Mouse (Mus musculus) heart, adult 2 months (tissue): ENCODE measurements around the gene Dpf3. TPM values are rescaled to one million over a fixed set of nuclear protein-coding genes. Genes with fewer than 3 reads are reported as not detected.

Experiments
- DNase-seq, 2 experiments: peaks; one replicate each; pipeline ENCODE4 v3.0.0; 2021
- H3K27ac ChIP-seq: fragments of 200-600 bp; 2 replicates; pipeline ENCODE4 v1.8.1; 2022
- H3K27me3 ChIP-seq: fragments of 200-500 bp; 2 replicates; pipeline ENCODE4 v1.6.1; 2012; ENCODE audit warnings: mild to moderate bottlenecking, low read length, inconsistent platforms, mixed read lengths; ENCODE audit not compliant: control insufficient read depth, insufficient read depth
- H3K36me3 ChIP-seq: fragments of 200-500 bp; 2 replicates; pipeline ENCODE4 v1.6.1; 2012; ENCODE audit warnings: low read length, inconsistent platforms; ENCODE audit not compliant: control insufficient read depth, insufficient read depth
- H3K4me1 ChIP-seq: fragments of 200-500 bp; 2 replicates; pipeline ENCODE4 v1.6.1; 2011; ENCODE audit warnings: low read length; ENCODE audit not compliant: control insufficient read depth, insufficient read depth
- H3K4me3 ChIP-seq: fragments of 200-600 bp; 2 replicates; pipeline ENCODE4 v1.8.1; 2022
- H3K79me2 ChIP-seq: fragments of 200-500 bp; replicated peaks from 2 replicates; pipeline ENCODE4 v1.6.1; 2012; ENCODE audit warnings: mild to moderate bottlenecking, inconsistent platforms, low read length, moderate library complexity, mixed read lengths; ENCODE audit not compliant: control insufficient read depth, insufficient read depth
- H3K9ac ChIP-seq: fragments of 200-500 bp; 2 replicates; pipeline ENCODE4 v1.6.1; 2012; ENCODE audit warnings: low read depth, mild to moderate bottlenecking, control low read depth, inconsistent platforms, low read length, mixed read lengths
- CTCF ChIP-seq: fragments of 200-600 bp; IDR thresholded peaks from 2 replicates; pipeline ENCODE4 v1.8.1; 2022; ENCODE audit warnings: antibody characterized with exemption, mild to moderate bottlenecking, moderate library complexity
- EP300 ChIP-seq: fragments of 200-500 bp; IDR thresholded peaks from 2 replicates; pipeline ENCODE4 v1.6.1; 2011; ENCODE audit warnings: low read depth, low read length, control low read depth; ENCODE audit not compliant: insufficient read depth
- POLR2A ChIP-seq: fragments of 200-500 bp; IDR thresholded peaks from 2 replicates; pipeline ENCODE4 v1.6.1; 2011; ENCODE audit warnings: mild to moderate bottlenecking, low read depth, low read length, control low read depth; ENCODE audit not compliant: insufficient read depth
- WGBS: fragments of 180-500 bp; shearing (Covaris S2); methylation state at CpG from one replicate; pipeline ENCODE4 v1.1.7; 2018; 5-methylcytosine and 5-hydroxymethylcytosine counted together
- intact Hi-C: fragments of 180-260 bp; cut with DNase I; formaldehyde crosslinking; loops from one replicate; pipeline ENCODE4 v1.15.1; 2025
- polyA plus RNA-seq: library from polyadenylated mRNA; depleted of rRNA; stranded (reverse); fragments of >200 nt; gene quantifications from 2 replicates; pipeline ENCODE4 v1.2.3, GENCODE M21; 2012
- total RNA-seq, 2 experiments: library from RNA; stranded (reverse); gene quantifications; 2 replicates each; pipeline ENCODE4 v1.2.3; 2021

The Dpf3 gene
- total and polyA plus RNA-seq, 3 experiments: 9.1 to 18.8 (median 16.6) TPM

DNA sequence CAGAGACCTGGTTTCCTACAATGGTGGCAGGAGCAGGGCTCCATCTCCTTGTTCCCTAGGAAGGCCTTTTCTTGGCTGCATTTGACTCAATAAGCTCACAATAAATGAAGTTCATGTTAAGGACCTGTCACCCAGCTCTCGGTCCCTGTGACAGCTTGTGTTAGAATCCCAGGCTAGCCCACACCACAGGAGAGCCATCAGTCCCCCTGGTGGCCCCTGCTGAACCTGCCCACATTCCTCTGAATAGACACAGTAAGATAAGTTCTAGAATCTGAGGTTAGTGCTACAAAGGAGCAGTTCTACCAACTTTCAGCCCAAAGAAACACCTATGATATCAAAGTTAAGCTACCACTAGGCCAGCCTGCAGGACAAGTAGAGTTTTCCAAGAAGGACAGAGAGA is 149.2 kb downstream of the Dpf3 start:
- no peak overlapping the region for H3K27ac ChIP-seq
- no peak for DNase-seq
- no peak overlapping the region for H3K9ac ChIP-seq
- peaks cover 8% of the 10 kb centered on the region for H3K4me1 ChIP-seq
- H3K4me3 ChIP-seq: no peak overlapping the region
- WGBS: 89% methylated on average over 1 of the region's 1 CpGs
- H3K79me2 ChIP-seq: no peaks in the 10 kb centered on the region
- no peak for TF ChIP-seq EP300
- no peak for TF ChIP-seq CTCF
- TF ChIP-seq POLR2A: no peak
- no peaks in the 10 kb centered on the region for H3K27me3 ChIP-seq
- intact Hi-C loops: no loop called here
- H3K36me3 ChIP-seq: no peaks in the 10 kb centered on the region

DNA sequence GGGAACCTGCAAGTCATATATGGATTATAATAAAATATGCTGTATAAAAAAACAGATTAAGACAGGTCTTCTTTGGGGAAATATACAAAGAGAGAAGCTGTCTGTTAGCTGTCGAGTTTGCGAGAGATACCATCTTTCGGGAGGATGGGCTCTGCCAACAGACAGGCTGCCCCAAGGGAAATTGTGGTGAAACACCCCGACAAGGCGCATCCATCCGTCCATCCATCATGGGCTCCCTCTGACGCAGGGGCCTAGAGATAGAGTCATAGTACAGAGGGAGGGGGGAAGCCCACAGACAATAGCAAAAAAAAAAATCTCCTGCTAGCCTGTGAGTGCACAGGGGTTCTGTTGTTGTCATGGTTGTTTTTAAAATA is 149.8 kb downstream of the Dpf3 start:
- TF ChIP-seq EP300 (no peak), CTCF (no peak), POLR2A (no peak)
- H3K9ac ChIP-seq: no peak overlapping the region
- no peak overlapping the region for H3K27ac ChIP-seq
- WGBS: 49% methylated on average over 7 of the region's 7 CpGs
- intact Hi-C loops: no loop called here
- no peaks in the 10 kb centered on the region for H3K27me3 ChIP-seq
- H3K4me3 ChIP-seq: no peak overlapping the region
- H3K36me3 ChIP-seq: no peaks in the 10 kb centered on the region
- no peaks in the 10 kb centered on the region for H3K79me2 ChIP-seq
- peaks cover 4% of the 10 kb centered on the region for H3K4me1 ChIP-seq
- no peak for DNase-seq

DNA sequence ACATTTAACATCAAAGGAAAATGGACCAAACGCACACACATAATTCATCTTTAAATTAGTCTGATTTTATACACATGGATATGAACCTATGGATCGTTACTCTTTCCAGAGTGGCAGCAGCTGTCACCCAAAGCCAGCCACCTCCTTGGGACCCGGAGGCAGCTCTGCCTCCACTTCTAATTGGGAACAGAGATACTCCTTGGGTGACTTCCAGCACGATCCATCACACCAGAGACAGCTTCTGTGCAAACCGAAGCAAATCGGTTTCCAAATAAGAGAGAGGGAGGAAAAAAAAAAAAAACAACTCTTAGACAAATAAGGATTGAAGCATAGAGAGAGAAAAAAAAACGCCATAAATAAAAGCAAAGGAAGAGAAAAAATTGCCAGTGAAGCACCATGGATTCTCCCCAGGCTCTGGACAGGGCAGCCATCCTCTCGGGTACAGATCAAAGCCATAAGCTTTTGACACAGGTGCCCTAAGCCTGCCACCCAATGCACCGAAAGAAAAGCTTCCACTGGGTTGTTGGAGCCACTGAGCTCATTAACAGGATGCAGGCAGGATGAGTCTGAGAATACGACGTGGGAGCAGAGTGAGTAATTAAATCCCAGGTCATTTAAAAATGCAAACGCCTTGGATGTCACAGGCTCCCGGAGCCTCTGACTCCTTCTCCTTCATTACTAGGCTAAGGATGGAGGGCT is 150.3 kb downstream of the Dpf3 start:
- Histone ChIP-seq H3K27ac (no peak overlapping the region), H3K36me3 (no peaks in the 10 kb centered on the region), H3K9ac (no peak overlapping the region), H3K27me3 (no peaks in the 10 kb centered on the region), H3K79me2 (no peaks in the 10 kb centered on the region), H3K4me1 (peaks cover 1% of the 10 kb centered on the region; the same call in 1 of the 2 replicates), H3K4me3 (no peak overlapping the region)
- 55% methylated on average over 13 of the region's 13 CpGs for WGBS
- no peak for TF ChIP-seq EP300
- TF ChIP-seq CTCF: no peak
- TF ChIP-seq POLR2A: no peak
- intact Hi-C loops: no loop called here
- DNase-seq: no peak

DNA sequence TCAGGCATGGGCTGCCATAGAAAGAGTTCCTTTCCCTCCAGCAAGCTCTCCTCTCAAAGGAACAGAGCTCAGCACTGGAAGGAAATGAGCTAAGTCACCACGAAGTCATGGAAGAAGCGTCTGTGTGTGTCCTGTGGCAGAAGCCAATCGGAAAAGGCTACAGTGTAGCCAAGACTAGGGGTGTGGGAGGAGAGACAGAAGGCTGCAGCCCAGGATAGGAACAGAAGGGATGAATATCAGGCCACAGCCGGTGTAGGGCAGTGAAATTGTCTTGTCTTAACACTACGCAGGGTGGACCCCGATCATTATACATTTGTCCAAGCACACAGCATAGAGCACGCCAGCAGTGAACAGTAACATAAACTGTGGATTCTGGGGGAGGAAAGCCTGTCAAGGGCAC is 157.5 kb downstream of the Dpf3 start:
- no peak for TF ChIP-seq POLR2A
- TF ChIP-seq EP300: no peak
- TF ChIP-seq CTCF: no peak
- no peak for DNase-seq
- H3K4me1 ChIP-seq: peaks cover 10% of the 10 kb centered on the region; the same call in 1 of the 2 replicates
- H3K79me2 ChIP-seq: no peaks in the 10 kb centered on the region
- intact Hi-C loops: no loop called here
- no peak overlapping the region for H3K9ac ChIP-seq
- no peak overlapping the region for H3K4me3 ChIP-seq
- H3K27ac ChIP-seq: no peak overlapping the region
- H3K27me3 ChIP-seq: no peaks in the 10 kb centered on the region
- WGBS: 55% methylated on average over 7 of the region's 7 CpGs
- H3K36me3 ChIP-seq: no peaks in the 10 kb centered on the region

DNA sequence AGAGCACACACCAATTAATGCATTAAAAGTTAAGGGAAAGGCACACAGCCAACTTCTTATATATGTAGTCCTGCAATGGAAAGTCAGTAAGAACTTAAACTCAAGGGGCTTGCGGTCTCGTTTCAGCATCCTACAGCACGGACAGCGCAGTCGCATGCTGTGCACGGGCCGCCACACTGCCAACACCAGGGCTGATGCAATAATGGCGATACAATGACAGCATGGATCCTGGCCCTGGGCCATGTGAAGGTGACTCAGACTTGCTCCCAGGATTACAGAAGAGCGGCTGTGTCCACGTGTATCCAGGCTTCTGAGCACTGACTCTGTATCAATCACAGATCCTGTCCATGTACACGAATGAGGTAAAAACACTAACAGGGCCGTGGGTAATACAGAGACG is 158.6 kb downstream of the Dpf3 start:
- TF ChIP-seq EP300 (no peak), CTCF (no peak), POLR2A (no peak)
- H3K27me3 ChIP-seq: no peaks in the 10 kb centered on the region
- DNase-seq: peak in 1 of 2 experiments; percentile 27
- no peaks in the 10 kb centered on the region for H3K79me2 ChIP-seq
- intact Hi-C loops: no loop called here
- H3K27ac ChIP-seq: no peak overlapping the region
- no peak overlapping the region for H3K9ac ChIP-seq
- no peaks in the 10 kb centered on the region for H3K36me3 ChIP-seq
- whole genome bisulfite sequencing: 72% methylated on average over 13 of the region's 13 CpGs
- no peak overlapping the region for H3K4me3 ChIP-seq
- peaks cover 10% of the 10 kb centered on the region; the same call in 1 of the 2 replicates for H3K4me1 ChIP-seq

DNA sequence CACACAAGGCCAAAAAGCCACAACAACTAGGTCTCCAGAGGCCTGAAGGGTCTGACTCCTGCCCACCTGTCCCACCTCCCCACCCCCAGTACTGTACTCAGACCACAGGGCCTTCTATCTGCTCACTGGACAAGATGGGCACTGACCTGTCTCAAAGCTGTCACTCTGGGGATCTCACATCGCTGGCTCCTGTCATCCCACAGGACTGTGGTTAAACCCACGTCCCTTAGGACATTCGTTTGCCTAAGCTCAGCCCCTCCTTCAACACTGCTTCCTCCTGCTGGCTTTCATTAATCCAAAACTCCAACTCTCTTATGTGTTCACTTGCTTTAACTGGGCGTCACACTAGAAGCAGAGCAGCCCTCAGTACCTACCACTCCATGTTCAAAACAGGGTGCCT is 159.0 kb downstream of the Dpf3 start:
- intact Hi-C loops: no loop called here
- Histone ChIP-seq H3K79me2 (no peaks in the 10 kb centered on the region), H3K27ac (no peak overlapping the region), H3K27me3 (no peaks in the 10 kb centered on the region), H3K36me3 (no peaks in the 10 kb centered on the region), H3K4me1 (peaks cover 10% of the 10 kb centered on the region; the same call in 1 of the 2 replicates), H3K9ac (no peak overlapping the region), H3K4me3 (no peak overlapping the region)
- no peak for DNase-seq
- no peak for TF ChIP-seq EP300
- TF ChIP-seq POLR2A: no peak
- no peak for TF ChIP-seq CTCF
- 43% methylated on average over 4 of the region's 4 CpGs for WGBS
